Mouse (Mus musculus) megakaryocyte, adult 5-6 weeks (primary cell): Measurements from ENCODE around the gene Fbrs. TPM values are rescaled to one million over a fixed set of nuclear protein-coding genes. Genes with fewer than 3 reads are reported as not detected.
A peak's percentile ranks its signal among the peaks of the same experiment; 100 is the strongest.
"Not testable (repeated sequence)": the region's sequence is repeated elsewhere in the genome, so short reads cannot be mapped to it uniquely, and the experiment has no call there.

ENCODE experiments used
- ATAC-seq: 2 replicates; pipeline ENCODE4 v1.8.0; 2016; ENCODE audit warnings: mild to moderate bottlenecking, inconsistent platforms; ENCODE audit not compliant: poor library complexity, severe bottlenecking
- total RNA-seq, 2 experiments: library from RNA; stranded (forward) in 1 of 2; stranded (reverse) in 1 of 2; fragments of 153-499, 151-499 nt in 1 of 2; fragments of 221-1000, 200-1000 nt in 1 of 2; gene quantifications; 2 replicates each; pipeline versions ENCODE4 v1.2.3 to v1.2.4; 2015 to 2017

Fbrs gene
- total RNA-seq (2015) (115 and 138 TPM in 2 replicates), total RNA-seq (2017) (28.1 and 38.1 TPM in 2 replicates)

DNA sequence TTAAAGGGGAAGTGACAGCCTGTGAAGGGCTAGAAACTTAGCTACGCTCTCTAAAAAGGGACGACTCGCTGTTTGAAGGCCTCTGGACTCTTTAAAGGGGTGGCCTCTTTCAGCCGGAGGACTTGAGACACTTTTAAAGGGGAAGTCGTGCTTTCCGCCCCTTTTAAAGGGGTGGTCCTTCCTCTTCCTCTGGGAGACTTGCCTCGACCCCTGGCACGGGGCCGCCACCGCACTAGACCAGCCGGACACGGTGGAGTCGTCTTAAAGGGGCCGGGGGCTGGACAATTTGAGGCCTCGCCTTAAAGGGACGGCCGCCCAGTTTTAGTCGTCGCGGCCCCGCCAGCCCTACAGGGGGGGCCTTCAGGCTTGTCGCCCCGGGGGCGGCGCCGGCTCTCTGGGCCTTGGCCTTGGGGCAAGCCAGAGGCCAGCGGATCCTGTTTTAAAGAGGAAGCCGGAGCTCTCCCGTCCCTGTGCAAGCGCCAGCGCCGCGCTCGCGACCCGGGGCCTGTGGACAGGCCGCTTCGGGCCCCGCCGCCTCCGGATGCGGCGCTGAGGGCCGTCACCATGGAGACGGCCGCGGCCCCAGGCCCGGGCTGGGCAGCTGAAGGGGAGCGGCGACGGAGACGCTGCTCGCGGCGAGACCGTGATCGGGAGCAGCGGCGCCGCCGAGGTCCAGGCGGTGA lies at the start of gene Fbrs:
Fbrs (plus strand) TSS at position 565 of the 683 bp plus-strand sequence.
- peak; percentile 49 for ATAC-seq

DNA sequence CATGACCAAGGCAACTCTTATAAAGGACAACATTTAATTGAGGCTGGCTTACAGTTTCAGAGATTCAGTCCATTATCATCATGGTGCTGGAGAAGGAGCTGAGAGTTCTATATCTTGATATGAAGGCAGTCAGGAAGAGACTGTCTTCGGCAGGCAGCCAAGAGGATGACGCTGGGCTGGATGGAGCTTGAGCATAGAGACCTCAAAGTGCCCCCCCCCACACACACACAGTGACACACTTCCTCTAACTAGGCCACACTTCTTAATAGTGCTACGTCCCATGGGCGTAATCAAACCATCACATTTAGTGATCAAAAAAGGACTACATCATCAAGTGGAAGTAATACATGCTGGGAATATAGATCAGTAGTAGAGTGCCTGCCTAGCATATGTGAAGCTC lies 43.8 kb upstream of the Fbrs start:
- ATAC-seq, result no peak

DNA sequence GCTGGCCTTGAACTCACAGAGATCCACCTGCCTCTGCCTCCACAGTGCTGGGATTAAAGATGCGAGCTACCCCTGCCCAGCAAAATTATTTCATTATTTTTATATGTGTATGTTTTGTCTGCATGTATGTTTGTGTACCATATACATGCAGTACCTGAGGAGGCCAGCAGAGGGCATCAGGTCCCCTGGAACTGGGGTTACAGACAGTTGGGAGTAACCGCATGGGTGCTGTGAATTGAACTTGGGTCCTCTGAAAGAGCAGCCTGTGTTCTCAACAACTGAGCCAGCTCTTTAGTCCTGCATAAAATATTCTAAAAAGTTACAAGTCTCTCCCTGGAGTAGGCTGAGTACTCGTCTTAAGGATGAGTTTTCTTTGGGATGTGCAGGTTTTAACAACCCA lies 41.3 kb upstream of the Fbrs start:
- no peak for ATAC-seq

DNA sequence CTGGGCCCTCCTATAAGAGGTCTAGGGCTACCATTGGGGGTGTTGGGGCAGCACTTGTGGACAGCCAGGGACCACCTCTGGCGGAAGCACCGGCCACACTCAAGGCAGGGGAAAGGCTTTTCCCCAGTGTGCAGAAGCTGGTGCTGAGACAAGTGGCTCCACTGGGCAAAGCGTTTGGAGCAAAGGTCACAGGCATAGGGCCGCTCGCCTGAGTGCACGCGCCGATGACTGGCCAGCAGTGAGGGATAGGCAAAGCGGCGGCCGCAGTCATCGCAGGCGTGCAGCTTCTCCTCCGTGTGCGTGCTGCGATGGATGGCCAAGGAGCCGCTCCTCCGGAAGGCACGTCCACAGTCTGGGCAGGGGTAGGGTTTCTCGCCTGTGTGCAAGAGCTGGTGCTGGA lies 35.0 kb upstream of the Fbrs start:
- no peak for ATAC-seq

- ATAC-seq, result peak; percentile 96
Observed at GRCm38 (mm10) chr7:127448521-127449300, 30.3 kb upstream of the Fbrs start, which contains the start of gene Zfp689. Gene Zfp689, minus strand, starts transcription at chr7:127449158.

DNA sequence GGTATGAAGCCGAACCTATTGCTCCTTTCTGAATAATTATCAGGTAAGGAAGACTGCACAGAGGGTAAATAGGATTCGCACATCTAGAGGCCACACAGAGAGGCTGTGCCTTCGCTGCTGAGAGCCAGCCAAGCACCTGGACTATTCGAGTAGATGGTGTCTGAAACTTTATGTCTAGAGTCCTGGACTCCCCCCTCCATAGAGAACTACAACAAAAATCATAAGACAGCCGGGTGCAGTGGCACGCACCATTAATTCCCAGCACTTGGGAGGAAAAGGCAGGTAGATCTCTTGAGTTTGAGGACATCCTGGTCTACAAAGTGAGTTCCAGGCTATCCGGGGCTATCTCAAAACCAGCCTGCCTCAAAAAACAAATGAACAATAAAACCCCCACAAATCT lies 29.0 kb upstream of the Fbrs start:
- ATAC-seq, result no peak

DNA sequence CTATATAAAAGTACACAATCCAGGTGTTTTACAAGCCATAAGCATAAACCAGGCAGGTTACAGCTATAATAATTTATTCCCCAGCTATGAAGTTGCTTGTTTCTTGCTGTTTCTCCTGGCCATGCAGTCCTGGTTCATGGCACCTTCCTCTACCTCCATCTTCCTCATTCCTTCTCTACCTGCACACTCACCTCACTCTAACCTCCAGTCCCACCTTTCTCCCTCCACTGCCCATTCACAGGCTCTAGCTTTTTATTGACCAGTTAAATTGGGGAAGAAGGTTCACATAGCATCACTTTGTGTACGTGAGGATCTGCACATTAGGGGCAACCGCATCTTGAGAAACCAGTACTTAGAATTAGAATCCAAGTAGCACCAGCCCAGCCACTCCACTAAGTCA lies 25.9 kb upstream of the Fbrs start:
- ATAC-seq, result no peak

- no peak for ATAC-seq
Observed at GRCm38 (mm10) chr7:127454905-127455304, 24.1 kb upstream of the Fbrs start.

DNA sequence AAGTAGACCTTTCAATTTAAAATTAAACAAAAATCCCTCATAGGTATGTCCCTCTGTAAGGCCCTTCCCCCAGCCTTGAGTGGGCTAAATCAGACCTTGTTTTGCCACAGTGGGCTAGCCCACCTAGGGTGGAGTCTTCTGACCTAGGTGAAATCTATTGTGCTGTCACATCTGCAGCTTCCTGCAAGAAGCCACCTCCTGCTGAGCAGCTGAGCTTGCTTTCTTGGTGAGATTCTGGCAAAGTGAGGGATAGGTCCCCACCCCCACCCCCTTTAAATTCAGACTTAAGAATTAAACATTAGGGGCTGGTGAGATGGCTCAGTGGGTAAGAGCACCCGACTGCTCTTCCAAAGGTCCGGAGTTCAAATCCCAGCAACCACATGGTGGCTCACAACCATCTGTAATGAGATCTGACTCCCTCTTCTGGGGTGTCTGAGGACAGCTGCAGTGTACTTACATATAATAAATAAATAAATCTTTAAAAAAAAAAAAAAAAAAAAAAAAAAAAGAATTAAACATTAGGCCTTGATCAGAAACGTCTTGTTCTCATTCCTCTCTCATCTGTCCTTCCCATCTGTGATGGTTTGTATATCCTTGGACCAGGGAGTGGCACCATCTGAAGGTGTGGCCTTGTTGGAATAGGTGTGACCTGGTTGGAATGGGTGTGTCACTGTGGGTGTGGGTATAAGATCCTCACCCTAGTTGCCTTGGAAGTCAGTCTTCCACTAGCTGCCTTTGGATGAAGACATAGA lies 20.5 kb upstream of the Fbrs start:
- ATAC-seq, result not testable (repeated sequence)

- not testable (repeated sequence) for ATAC-seq
Observed at GRCm38 (mm10) chr7:127459311-127459710, 19.7 kb upstream of the Fbrs start, which contains the start of gene Prr14. Gene Prr14, plus strand, starts transcription at chr7:127459611.

GRCm38 (mm10) chr7:127465191-127465590 lies 13.8 kb upstream of the Fbrs start:
- no peak for ATAC-seq

DNA sequence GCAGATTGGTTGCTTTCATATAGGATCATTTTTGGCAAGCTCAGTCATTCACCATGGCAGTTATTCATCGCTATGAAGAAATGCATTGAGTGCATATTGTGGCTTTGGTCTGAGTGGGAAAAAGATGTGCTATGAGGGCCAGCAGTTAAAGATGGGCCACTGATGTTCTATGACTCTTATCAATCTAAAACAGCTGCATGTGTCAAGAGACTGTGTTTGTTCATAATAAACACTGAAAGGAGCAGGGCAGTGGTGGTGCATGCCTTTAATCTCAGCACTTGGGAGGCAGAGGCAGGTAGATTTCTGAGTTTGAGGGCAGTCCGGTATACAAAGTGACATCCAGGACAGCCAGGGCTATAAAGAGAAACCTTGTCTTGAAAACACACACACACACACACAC lies 13.3 kb upstream of the Fbrs start:
- ATAC-seq, result not testable (repeated sequence)

- ATAC-seq, result no peak
Observed at GRCm38 (mm10) chr7:127466606-127467005, 12.4 kb upstream of the Fbrs start.

GRCm38 (mm10) chr7:127470011-127470715 lies 8.8 kb upstream of the Fbrs start:
- peak; percentile 20 for ATAC-seq

DNA sequence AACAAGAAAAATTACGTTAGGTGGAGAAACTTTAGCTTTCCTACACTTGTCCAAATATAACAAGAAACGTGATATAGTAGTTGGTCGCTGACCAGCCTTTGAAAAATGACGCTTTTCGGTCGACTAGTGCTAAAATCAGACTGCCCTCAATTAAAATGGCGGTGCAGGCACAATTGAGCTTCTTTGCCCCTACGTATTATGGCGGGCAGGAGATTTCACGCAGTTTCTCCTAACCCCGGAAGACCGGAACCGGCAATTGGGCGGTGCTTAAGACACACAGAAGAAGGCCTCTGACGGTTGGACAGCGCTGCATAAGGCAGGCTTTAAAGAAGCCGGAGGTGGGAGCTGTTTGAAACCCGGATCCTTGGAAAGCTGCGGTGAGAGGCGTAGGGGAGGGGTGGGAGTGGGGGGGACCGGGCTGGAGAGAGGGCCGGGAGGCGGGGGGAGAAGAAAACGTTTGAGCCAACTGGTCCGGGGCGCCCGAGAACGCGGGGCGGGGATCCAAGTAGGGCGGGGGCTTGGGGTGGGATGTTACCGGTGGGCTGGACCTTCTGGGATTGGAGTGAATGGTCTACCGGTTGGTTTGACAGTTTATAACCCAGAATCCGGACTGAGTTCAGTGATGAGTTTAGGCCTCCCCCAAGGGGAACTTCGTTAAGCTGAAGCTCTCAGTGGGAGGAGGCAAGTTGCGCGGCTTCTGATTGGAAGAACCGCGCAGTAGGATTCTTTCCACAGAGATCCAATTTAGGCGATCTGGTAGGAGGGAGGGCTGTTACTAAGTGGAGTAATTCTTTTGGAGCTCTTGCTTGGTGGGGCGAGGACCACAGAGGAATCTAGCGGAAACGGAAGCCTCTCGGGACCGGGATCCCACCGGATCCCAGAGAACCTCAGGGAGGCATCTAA lies 8.0 kb upstream of the Fbrs start:
- peak; percentile 87 for ATAC-seq

DNA sequence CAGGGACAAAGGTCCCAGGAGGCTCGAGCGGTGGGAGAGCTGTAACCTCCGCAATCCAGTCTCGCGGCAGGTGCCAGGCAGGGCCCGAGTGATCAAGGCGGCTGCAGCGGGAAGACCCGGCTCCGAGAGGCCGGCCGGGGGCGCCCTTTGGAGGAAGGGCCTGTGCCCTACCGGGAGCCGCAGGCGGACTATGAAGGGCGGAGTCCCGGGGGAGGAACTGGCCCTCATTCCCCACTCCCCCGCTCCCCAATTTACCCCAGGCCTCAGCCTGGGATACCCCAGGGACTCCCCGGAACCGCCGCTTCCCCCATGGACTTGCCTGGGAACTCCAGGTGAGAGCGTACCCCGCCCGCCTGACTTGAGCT lies 7.4 kb upstream of the Fbrs start:
- peak; percentile 47 for ATAC-seq

GRCm38 (mm10) chr7:127472060-127472459 lies 6.9 kb upstream of the Fbrs start:
- ATAC-seq, result no peak

- ATAC-seq, result no peak
Observed at GRCm38 (mm10) chr7:127473705-127474104, 5.3 kb upstream of the Fbrs start.

DNA sequence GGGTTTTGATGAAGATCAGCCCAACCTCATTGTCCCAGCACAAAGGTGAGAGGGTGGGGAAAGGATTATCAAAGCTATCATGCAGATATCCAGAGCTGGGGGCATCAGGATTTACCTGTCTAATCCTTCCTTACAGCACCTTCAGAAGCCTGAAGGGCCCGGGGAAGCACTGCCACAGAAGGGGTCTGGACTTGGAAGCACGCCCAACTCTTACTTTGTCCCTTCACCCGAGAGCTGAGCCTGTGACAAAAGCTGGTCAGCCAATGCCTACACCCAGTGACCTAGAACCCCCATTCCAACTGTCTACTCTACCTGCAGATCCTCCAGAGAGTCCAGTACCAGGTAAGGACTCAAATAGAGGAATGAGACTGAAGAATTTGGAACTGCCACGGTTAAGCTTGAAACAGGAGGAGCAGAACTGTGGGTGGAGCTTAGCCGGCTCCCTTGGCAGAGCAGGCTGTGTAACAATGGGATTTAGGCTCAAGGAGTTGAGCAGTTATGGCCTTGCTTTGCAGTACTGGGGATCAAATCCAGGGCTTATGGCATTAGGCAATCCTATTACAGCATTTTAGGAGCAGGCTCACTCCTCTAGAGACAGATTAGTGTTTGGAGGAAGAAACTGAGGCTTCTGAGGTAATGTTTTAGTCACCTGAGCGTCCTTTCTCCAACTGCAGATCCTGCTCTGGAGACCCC lies 4.5 kb upstream of the Fbrs start:
- no peak for ATAC-seq
